Mouse (Mus musculus) WW6 (cell line): ENCODE results near the gene Dip2b.

ENCODE experiments used
- DNase-seq: peaks from one replicate; pipeline ENCODE4 v3.0.0-alpha.2; 2013; ENCODE audit warnings: low read depth, low spot score

Dip2b gene

GRCm38 (mm10) chr15:100083882-100084281 lies 45.4 kb downstream of the Dip2b start:
- no peak for DNase-seq

- DNase-seq = no peak
Measured at GRCm38 (mm10) chr15:100084882-100085281, 46.4 kb downstream of the Dip2b start.

GRCm38 (mm10) chr15:100088021-100088420 lies 49.6 kb downstream of the Dip2b start:
- no peak for DNase-seq

GRCm38 (mm10) chr15:100089645-100090053 lies 51.2 kb downstream of the Dip2b start:
- no peak for DNase-seq

GRCm38 (mm10) chr15:100091818-100092217 lies 53.4 kb downstream of the Dip2b start:
- DNase-seq = no peak

- no peak for DNase-seq
Measured at GRCm38 (mm10) chr15:100092258-100092657, 53.8 kb downstream of the Dip2b start.

GRCm38 (mm10) chr15:100096587-100097428 lies 58.3 kb downstream of the Dip2b start:
- no peak for DNase-seq

- DNase-seq = no peak
Measured at GRCm38 (mm10) chr15:100100336-100100735, 61.9 kb downstream of the Dip2b start.

- DNase-seq = no peak
Measured at GRCm38 (mm10) chr15:100101206-100101605, 62.7 kb downstream of the Dip2b start.

- no peak for DNase-seq
Measured at GRCm38 (mm10) chr15:100104126-100104525, 65.7 kb downstream of the Dip2b start.

- DNase-seq = no peak
Measured at GRCm38 (mm10) chr15:100108071-100108782, 69.8 kb downstream of the Dip2b start.

- no peak for DNase-seq
Measured at GRCm38 (mm10) chr15:100109916-100110315, 71.5 kb downstream of the Dip2b start.

- no peak for DNase-seq
Measured at GRCm38 (mm10) chr15:100111891-100112290, 73.4 kb downstream of the Dip2b start.

GRCm38 (mm10) chr15:100112309-100112966 lies 74.0 kb downstream of the Dip2b start:
- no peak for DNase-seq

GRCm38 (mm10) chr15:100113343-100114275 lies 75.1 kb downstream of the Dip2b start:
- no peak for DNase-seq

GRCm38 (mm10) chr15:100115416-100115815 lies 77.0 kb downstream of the Dip2b start:
- DNase-seq = no peak

- DNase-seq = no peak
Measured at GRCm38 (mm10) chr15:100116325-100116724, 77.9 kb downstream of the Dip2b start.

- no peak for DNase-seq
Measured at GRCm38 (mm10) chr15:100119225-100119788, 80.8 kb downstream of the Dip2b start.

GRCm38 (mm10) chr15:100121437-100121836 lies 83.0 kb downstream of the Dip2b start:
- no peak for DNase-seq

- no peak for DNase-seq
Measured at GRCm38 (mm10) chr15:100123867-100124266, 85.4 kb downstream of the Dip2b start.

GRCm38 (mm10) chr15:100125245-100125644 lies 86.8 kb downstream of the Dip2b start:
- DNase-seq = no peak
